Mouse (Mus musculus) heart, embryonic 14.5 days (tissue): Measurements from ENCODE around the gene Ccdc160. TPM values are rescaled to one million over a fixed set of nuclear protein-coding genes. Genes with fewer than 3 reads are reported as not detected.

ENCODE experiments used
- microRNA counts: library from miRNA; unstranded; fragments of <30 nt; microRNA quantifications from one replicate; lab custom pipeline; 2016
- microRNA-seq: library from miRNA; unstranded; fragments of <30 nt; microRNA quantifications from one replicate; pipeline ENCODE4, GENCODE M21; 2016
- polyA plus RNA-seq: library from polyadenylated mRNA; unstranded; fragments of >200 nt; fragmentation: Nextera tagmentation; extraction: Ambion mirVana; gene quantifications from 2 replicates; pipeline ENCODE4 v1.2.1, GENCODE M21; 2014

The Ccdc160 gene
- polyA plus RNA-seq, 1 experiment from 2014 or later, result 1.1 TPM

MicroRNAs encoded within 50 kb of the gene (microRNA counts, 519-probe panel; counts per million panel counts)
- microRNA mmu-miR-106a+mmu-miR-17 (lab: Ali Mortazavi, UCI), result 7,830 counts per million, percentile 97 among the panel's probes with 10 or more counts
- microRNA mmu-miR-18b (lab: Ali Mortazavi, UCI), result 322 counts per million, percentile 70 among the panel's probes with 10 or more counts
- microRNA mmu-miR-363 (lab: Ali Mortazavi, UCI), result 322 counts per million, percentile 70 among the panel's probes with 10 or more counts

Small RNA genes within 50 kb of the gene (microRNA-seq; reads per million reads assigned to microRNA genes)
- 12.6 reads per million, percentile 25 among the genes with 10 or more reads in this experiment for gene Mir106a
- 7.3 reads per million, percentile 19 among the genes with 10 or more reads in this experiment for gene Mir18b
- 2.8 reads per million, percentile 3 among the genes with 10 or more reads in this experiment for gene Mir19b-2
- gene Mir20b, result 11.7 reads per million, percentile 24 among the genes with 10 or more reads in this experiment
- gene Mir363, result 16.2 reads per million, percentile 28 among the genes with 10 or more reads in this experiment
- gene Mir92-2, result 30.2 reads per million, percentile 36 among the genes with 10 or more reads in this experiment

Other genes starting within 250 kb of the Ccdc160 start
- gene Gpc3, start 177.2 kb upstream of the Ccdc160 start, polyA plus RNA-seq, result 548 and 579 TPM in 2 replicates
- gene Phf6, start 121.1 kb downstream of the Ccdc160 start, polyA plus RNA-seq, result 16.1 and 16.7 TPM in 2 replicates
- 225 and 243 TPM in 2 replicates for gene Hprt, start 196.9 kb downstream of the Ccdc160 start, polyA plus RNA-seq